Mouse (Mus musculus): ENCODE results near the gene Dnah11.

GRCm38 (mm10) chr12:117840705-117841104 lies 358.1 kb downstream of the Dnah11 start:
- TF ChIP-seq CTCF (IDR thresholded peaks at IDR 0.05; ENCODE audit: control insufficient read depth, insufficient read depth, low read length) = no peak
- TF ChIP-seq POLR2A (IDR thresholded peaks at IDR 0.05; ENCODE audit: borderline replicate concordance, control insufficient read depth, low read depth, low read length) = no peak
